Mouse (Mus musculus) duodenum, adult 2 months (tissue): Measurements from ENCODE around the gene Ntrk3. TPM values are rescaled to one million over a fixed set of nuclear protein-coding genes. Genes with fewer than 3 reads are reported as not detected.

Experiments
- polyA plus RNA-seq: library from polyadenylated mRNA; depleted of rRNA; stranded (reverse); fragments of >200 nt; gene quantifications from 2 replicates; pipeline ENCODE4 v1.2.3, GENCODE M21; 2012; ENCODE audit warnings: low replicate concordance; rRNA removed

The Ntrk3 gene
- 0.43 and 2.1 TPM in 2 replicates for polyA plus RNA-seq

DNA sequence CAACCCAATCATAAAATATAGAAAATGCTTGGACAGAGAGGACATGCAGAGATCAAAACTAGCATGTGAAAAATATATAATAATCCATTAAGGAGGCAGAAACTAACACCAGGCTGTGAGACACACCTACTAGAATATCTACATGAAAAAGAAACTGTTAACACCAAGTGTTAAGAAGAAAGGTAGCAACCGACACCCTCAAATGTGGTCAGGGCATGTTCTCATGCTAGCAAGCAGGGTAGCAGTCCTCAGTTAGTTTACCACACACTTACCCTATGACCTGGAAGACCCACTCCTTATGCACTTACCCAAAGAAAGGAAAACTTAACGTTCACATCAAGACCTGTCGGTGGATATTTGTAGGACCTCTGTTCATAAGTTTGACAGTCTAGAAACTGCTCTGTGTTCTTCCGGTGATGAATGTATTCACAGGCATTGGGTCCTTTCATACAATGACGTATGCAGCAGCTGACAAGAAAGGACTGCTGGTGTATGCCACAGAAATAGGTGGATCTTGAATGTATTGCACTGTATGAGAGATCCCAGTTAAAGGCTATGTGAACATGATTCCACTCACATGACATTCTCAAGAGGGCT lies at the start of gene Ntrk3:
Gene Ntrk3 (minus strand): TSS at position 399 of the 597 bp plus-strand sequence.

DNA sequence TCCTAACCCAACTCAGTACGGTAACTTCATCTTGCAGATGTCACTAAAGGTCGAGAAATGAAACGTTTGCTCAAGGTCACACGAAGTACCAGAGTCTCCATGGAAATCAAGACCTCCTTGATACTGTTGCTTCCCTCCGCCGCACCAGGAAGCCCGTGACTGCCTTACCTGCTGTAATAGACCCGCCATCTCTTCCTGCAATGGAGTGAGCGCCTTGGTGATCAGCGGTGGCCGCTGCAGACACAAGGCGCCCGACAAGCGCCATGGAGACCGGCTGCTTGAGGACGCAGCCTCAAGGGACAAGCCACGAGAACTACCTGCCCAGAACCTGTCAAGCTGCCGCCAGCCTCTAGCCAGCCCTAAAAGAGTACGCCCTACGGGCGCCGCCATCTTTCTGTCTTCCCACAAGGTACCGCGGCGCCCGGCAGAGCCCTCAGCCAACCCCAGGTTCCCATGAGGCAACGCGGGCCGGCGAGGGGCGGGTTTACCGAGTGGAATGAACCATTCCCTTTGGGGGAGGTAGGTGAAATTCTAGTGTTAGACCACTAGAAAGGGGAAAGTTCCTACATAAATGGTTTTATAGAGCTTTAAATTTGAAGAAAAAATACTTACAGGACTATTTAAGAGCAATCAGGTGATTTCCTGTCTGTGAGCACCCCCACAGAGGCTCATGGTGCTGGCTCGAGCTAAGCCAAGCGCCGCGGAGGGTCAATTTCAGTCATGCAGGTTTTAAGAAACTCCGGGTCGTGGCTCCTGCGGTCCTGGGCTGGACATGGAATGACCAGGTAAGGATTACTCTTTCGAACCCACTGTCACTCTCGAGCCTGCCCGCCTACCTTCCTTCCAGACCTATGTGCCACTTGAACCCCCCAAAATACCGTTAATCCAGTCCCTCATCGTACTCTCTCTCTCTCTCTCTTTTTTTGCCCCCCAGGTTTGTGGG lies 45.1 kb upstream of the Ntrk3 start, which contains the start of the genes Mrps11 and Mrpl46:
Gene Mrps11 (plus strand): TSS at position 481 of the 943 bp plus-strand sequence.
Gene Mrpl46 (minus strand): TSS at position 893 of the 943 bp plus-strand sequence.

Other genes starting within 250 kb of the Ntrk3 start
- gene Mrps11, start 45.1 kb upstream of the Ntrk3 start, polyA plus RNA-seq, result 18.5 and 23.1 TPM in 2 replicates
- 13.2 and 13.6 TPM in 2 replicates for gene Mrpl46, start 45.5 kb upstream of the Ntrk3 start, polyA plus RNA-seq
- 9.7 and 10.1 TPM in 2 replicates for gene Det1, start 109.3 kb upstream of the Ntrk3 start, polyA plus RNA-seq
- gene Aen, start 157.8 kb upstream of the Ntrk3 start, polyA plus RNA-seq, result 8.3 and 12.6 TPM in 2 replicates
- gene Isg20, start 175.4 kb upstream of the Ntrk3 start, polyA plus RNA-seq, result 13.8 and 18.7 TPM in 2 replicates